Mouse (Mus musculus): ENCODE results near the gene Kirrel3.

The Kirrel3 gene

DNA sequence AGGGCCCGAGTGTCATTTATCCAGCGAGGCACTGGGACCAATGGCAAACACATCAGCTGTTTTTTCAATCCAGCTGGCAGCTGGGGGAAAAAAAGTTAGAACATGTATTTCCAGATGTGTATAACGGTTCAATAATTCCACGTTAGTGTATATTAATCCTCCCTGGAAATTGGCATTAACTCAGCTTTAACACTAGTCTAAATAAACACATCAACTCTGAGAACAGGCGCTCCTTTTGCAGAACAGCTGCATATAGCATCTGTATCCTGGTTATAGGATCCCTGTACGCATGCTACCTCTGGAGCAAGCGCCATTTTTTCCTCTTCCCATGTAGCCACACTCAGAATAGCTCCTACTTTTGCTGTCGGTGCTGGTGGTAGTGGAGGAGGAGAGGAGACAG lies 119.8 kb downstream of the Kirrel3 start:
- DNase-seq, result no peak

DNA sequence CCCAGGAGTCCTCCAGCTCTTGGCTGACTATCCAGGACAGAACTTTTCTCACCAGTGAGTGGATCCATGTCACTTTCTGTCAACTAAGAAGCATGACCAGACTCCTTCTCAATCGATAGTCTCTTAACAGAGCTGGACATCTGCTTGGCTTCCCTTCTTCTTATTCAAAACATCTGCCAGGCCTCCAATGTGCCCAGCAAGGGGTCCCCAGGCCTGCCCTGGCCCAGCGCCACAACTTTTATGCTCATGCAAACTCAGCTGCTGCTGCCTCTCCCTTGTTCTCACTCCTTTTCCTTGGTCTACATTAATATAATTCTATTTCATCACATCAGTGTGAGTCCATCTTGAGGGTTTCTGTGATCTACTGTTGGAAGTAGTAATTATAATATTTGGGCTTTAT lies 122.3 kb downstream of the Kirrel3 start:
- no peak for DNase-seq

DNA sequence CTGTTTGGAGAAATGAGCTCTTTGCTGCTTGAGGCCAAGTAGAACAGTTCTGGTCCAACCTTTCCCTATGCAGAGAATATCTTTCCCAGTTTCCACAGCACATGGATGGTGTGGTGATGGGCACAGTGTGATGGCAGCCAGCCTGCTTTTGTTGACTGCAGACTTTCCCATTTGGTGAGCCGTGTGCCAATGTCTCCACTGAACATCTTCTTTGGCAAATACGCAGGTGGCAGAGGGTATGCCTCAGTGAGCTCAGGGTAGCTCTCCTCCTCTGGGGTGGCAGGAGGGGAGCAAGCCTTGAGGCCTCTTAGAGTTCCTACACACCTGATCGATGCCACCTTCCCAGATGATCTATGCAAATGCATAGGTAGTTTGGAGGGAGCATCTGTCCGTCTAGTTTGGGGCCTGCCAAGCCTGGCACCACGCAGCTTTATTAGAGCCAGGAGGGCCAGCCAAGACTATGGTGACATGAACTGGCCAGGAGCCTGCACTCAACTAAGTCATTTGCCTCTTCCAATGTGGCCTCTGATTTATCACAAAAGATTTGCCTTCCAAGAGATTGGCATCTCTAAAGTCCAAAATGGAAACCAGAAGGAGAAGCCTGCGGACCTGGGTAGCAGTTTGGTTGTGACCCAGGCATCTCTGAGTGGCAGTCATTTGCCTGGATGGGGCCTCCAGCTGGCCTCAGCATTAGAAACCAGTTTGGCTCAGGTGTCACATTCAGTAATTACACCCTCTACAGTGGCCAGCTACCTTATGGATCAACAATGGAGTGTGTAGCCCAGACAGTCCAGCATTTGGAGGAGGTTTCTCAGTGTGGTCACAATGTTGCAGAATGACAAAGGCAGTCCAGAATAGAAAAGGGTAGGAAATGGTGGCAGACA lies 127.4 kb downstream of the Kirrel3 start:
- DNase-seq, result no peak

DNA sequence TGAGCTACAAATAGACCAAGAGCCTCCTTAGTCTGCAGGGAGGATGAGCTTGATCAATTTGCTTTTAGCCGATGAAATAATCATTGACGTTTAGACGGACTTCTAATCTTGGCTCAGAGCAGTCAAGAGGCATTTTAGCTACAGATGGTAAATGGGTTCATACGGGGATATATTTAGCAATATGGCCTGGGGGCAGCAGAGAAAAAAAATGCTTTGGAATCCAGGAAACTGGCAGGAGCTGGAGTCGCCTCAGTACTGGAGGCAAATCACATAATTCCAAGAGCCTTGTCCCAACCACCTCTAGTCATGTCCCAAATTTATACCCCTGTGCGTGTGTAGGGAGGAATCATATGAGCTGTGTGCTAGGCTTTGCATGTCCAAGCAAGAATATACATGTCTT lies 132.4 kb downstream of the Kirrel3 start:
- no peak for DNase-seq

DNA sequence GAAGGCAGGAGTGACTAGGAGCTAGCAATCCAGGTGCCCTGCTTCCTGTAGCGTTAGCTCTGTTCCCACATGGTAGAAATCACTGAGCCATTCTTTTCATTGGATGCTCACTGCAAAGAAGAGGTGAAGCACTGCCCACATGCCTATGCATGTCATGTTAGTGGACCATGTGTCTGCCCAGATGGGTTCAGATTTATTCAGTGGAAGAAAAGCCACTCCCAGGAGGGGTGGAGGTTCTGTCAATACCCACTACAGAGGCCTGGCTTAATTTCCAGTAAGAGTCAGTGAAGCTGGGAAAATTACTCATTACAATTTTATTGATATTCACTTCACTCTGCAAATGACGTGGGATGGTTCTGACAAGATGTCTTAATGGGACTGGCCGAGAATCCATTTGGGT lies 134.2 kb downstream of the Kirrel3 start:
- DNase-seq, result no peak

DNA sequence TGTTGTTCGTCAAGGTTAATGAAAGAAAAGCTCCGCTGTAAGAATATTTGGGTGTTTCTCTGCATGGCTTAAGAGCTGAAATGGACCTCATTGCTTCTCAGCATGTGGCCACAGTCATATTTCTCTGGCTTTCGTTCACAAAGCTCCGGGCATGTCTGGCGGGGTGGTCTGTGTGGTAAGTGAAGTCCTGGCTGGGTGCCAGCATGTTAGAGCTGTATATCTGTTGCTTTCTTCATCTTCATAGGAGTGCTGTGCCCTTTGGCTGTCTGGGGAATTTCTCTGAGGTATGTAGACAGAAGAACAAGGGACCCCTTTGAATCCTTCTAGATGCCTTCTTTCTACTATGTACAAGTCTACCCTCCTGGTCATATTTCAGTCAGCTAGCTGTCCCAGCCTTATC lies 137.8 kb downstream of the Kirrel3 start:
- no peak for DNase-seq

DNA sequence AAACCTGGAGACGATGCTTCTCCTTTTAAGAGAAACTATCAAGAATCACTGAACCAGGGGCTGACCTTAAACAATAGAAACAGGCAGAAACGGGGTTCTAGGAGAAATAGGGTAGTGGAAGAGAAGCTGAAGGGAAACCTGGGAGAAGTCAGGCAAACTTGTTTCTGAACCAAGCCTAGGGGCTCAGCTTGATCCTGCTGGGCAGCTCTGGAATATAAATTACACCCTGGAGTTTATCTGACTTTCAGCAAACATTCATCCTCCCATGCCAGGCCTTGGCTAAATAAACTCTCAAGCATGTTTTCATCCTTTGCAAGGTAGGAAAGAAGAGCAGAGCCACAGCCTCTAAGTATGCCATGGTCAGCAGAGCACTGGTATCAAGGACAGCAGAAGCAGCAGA lies 138.3 kb downstream of the Kirrel3 start:
- no peak for DNase-seq

DNA sequence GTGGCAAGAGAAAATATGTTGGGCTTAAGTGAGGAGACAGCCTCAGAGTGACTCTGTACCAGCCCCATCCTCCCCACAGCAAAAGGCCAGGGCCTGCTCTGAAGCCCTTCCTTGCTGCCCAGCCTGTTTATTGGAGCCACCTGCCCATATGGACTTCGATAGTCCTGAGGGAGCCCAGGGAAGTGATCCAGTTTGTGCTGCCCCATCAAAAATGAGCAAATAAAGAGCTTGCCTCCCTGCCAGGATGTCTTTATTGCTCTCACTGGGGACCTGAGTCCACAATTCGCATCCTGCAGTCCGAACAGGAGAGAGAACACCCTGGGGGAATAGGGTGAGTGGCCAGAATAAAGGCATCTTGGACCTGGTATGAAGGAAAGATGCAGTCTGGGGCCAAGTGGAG lies 143.1 kb downstream of the Kirrel3 start:
- no peak for DNase-seq

DNA sequence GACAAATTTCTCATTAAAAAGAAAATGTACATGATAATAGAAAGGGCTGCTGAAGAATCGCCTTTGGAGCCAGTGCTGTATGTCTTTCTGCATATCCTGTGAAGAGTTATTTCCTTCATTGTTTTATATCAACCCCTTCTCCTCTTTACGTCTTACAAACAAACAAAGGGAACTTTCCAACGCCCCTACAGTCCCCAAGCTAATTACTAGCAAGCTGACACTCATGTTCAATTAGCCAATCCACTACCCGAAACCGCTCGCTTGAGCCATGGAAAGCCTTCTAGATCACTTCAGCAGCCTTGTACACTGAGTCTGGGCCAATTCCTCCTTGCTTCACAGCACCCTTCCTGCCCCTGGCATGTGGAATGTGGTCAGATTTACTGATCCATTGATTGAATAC lies 150.0 kb downstream of the Kirrel3 start:
- no peak for DNase-seq

DNA sequence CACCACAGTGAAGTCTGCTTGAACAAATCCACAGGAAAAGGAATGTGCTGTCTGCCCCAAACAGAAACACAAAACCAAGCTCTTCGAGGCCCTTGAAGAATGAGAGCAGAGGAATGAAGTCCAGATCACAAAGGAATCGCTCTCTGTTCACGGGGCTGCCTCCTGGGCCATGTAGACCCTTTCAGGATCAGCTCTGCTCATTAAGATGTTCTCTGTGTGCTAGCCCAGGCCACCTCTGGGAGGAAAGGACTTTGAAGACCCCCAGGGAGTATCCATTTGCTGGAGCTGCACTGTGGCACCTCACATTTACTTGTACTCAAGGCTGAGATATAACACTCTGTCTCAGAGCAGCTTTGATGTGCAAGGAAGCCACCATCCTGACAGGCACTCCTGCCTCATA lies 158.2 kb downstream of the Kirrel3 start:
- no peak for DNase-seq

DNA sequence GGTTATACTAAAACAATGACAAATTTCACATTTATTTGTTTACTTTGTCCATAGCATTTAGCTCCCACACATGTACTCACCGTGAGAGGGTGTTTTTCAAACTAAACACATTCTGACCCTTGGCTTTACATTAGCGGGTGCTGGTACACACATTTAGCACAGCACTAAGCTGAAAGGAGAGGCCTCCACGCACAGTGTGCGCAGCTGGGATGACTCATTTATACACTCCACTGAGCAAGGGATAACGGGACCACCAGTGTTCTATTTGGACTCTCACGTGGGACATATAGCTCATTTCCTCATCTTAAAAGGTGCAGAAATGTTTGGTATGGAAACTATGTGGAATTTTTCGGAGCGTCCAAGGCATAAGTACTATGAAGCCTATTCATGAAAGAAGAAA lies 158.7 kb downstream of the Kirrel3 start:
- no peak for DNase-seq

DNA sequence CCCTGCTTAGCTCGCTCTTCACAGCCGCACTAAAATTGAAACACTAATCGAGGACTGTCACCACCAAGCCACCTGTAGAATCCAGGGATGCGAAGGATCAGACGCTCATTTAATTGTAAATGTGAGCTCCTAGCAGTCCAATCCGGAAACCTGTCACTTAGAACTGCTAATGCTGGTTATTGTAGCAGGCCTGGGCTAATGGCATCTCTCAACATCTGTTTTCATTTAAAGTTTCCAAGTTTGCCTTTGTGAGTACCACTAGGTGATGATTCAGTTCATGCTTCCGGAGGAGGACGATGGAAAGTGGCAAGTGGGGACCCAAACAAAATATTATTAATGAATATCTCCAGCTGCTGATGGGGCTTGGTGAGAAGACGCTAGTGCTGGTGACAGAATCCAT lies 161.1 kb downstream of the Kirrel3 start:
- no peak for DNase-seq

DNA sequence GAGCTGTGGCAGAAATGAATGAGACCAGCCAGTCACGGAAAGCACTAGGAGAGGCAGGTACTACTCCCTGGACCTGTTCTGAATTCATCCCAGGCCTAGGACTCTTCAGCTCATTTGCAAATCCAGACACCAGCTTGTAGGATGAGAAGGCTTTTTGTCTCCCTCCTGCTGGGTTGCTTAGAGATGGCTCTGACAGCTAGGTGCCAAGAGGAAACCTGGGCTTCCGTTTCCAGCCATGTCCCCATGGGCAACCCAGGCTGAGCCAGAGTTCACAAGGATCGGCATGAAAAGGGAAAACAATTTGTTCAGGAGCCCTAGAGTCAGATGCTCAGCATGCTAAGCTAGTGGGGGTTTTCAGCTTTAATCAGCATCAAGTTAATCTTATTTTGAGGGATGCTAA lies 166.6 kb downstream of the Kirrel3 start:
- no peak for DNase-seq

DNA sequence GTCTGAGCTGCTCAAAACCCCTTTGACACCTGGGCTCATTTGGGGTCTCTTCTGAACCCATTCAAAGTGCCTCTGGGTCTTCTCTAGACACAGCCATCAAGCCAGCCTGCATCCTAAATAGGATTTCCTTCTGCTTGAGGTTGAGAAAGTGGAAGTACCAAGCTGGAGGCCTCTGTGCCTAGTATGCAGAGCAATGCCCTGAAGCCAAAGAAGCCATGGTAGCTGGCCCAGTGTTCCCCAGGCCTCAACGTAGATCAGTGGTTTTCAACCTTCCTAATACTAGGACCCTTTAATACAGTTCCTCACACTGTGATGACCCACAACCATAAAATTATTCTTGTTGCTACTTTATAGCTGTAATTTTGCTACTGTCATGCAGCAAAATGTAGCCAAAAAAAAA lies 167.4 kb downstream of the Kirrel3 start:
- no peak for DNase-seq

DNA sequence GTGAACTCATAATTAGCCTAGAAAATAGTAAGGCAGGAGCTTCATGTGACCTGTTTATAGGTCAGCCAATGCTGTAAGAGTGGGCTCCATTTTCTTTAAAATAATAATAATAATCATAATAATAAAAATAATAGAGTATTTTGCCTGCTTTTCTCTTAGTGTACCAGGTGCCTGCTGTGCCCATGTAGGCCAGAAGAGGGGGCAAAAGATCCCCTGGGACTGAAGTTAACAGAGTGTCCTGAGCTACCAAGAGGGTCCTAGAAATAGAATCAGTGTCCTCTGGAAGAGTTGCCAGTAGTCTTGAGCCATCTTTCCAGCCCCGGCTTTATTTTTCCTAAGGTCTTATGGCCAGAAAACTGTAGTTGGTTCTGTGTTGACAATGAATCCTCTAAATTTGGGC lies 174.9 kb downstream of the Kirrel3 start:
- no peak for DNase-seq

DNA sequence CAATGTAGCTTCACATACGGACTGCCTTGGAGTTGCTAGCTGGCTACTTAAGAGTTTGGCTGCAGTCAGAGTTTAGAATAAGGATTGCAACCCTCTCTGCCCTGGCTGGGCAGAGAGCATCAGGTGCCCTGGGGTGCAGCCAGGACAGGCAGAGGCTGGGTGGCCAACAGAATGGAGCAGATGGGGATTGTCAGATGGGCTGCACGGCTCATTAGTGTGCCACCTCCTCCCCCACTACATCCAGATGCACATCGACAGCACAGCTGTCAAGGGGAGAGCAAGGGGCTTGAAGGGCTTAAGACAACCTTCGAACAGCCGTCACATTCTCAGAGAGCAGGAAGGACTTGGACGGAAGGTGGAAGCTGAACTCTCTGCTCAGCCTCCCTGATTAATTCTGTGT lies 177.7 kb downstream of the Kirrel3 start:
- no peak for DNase-seq

DNA sequence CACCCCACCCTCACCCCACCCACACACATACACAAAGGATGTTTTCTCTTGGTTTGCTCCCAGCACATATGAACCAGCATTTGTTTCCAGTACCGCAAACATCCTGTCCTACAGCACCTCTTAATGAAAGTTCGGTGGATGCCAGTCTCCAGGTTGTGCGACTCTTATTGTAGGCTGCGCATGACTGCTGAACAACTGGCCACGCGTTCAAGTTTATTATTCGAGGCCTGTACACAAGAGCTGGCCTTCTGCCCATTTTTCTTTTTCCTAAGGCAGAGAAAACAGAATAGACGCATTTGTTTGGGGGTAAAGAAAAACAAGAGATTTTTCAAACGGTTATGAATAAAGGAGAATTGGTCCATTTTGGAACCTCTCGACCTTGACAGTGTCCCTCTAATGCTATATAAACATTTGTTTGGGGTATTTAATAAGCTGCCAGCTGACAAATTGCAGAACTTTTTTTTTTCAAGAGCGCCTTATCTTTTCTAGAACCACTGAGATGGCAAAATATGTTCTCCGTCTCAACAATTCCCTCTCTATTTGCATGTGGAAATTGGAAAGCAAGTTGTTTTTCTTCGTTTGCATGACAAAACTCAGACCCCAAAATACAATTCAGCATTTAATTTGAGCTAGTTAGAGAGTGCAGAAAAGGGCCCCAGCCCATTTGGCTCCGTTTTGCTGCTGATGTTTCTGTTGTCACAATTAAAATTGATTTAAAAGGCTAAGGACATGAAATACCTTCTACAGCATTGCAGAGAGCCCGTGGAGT lies 179.9 kb downstream of the Kirrel3 start:
- DNase-seq, result no peak

DNA sequence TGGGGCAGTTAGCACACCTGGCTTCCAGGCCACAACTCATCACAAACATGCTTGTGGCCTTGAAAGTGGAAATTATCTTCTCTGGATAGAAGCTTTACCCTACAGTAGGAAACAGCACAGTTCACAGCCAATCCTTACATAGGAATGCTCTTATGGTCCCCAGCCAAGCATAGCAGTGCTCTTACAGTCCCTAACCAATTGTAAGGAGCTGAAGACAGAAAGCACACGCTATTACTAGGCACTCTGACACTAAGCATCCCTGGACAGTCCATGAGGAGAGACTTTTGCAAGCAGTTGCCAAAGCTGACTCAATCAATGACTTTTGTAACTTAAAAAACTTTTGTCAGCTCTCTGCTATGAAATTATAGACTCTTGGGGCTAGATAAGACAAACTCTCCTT lies 181.5 kb downstream of the Kirrel3 start:
- DNase-seq, result no peak

DNA sequence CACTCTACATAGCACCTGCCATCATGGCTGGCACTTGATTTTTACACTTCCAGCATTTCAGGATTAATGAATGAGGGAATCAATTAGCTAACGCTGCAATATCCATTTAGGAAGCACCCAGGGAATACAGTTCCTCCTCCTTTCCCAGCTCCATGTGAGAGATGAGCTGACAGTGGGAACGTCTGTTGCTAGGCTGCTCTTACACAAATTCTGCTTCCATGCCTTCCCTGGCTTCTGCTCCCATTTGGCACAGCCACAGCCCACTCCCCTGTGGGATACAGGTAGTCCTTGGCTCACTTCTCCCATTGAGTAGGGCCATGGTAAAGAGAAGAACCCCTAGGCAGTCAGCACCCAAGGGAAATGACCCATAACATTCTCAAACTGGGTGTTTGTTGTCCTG lies 185.2 kb downstream of the Kirrel3 start:
- no peak for DNase-seq

DNA sequence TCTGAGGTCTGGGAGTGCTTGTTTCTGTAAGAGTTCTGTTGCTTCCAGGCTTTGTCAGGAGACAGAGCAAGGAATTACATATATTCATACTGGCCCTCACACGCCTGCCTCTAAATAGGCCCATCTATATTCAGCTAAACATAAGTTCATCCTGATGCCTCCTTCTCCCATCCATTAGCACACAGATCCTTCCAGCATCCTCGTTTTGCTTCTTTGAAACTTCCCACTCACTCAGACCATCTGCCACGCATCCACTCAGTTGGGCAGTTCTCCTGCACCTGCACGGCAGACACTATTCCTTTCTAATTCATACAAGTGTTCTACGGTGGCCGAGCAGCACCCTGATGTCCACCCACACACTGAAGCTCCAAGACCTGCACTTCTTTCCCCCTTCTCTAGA lies 201.1 kb downstream of the Kirrel3 start:
- no peak for DNase-seq

DNA sequence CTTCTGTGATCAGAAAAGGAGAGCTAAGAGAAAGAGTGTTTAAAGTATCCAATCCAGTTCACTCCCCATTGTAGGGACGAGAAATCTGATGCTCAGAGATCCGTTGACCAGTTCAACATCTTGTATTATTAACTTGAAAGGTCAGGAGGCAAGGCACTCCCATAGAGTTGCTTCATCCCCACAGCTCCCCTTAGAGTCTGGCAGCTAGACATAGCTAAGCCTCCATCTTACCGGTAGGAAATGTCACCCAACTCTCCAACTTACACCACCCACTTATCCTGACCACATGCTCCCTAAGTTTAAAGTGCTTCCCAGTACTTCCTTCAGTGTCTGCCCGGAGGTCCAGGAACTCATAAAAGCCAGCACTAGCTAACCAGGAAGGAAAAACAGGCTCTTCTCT lies 202.7 kb downstream of the Kirrel3 start:
- DNase-seq, result no peak

DNA sequence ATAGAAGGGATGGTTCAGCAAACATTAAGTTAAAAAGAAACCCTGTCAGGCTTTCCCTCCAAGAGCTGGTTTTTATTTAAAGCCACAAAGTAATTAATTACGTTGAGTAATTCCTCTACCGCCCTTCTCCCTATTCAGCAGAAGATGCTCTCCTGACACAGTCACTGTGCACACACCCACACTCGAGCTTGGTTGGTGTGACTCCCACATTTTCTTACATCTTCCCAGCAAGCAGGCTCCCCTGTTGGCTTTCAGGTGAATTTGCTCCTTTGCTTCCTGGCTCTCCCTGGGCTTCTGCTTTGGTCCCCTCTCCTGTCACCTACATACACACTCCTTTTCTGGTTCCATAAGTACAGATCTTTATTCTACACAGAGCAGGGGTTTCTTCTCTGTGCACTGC lies 203.7 kb downstream of the Kirrel3 start:
- no peak for DNase-seq

DNA sequence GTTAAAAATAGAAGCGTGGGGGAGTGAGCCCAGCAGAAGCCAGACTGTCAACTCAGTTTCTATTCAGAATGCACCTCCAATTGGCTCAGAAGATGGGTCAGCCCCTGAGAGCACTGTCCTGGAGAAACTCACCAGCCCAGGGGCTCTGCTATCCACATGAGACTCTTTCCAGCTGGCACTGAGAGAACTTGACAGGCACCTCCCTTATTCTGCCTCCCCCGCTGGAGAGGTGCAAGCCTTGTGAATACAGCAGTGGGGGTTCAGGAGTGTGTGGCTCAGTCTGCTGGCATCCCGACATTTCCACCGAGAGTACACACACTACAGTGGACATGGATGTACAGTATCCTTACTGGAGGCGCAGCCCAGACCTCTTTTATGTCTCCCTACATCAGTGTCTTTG lies 210.0 kb downstream of the Kirrel3 start:
- DNase-seq, result no peak

DNA sequence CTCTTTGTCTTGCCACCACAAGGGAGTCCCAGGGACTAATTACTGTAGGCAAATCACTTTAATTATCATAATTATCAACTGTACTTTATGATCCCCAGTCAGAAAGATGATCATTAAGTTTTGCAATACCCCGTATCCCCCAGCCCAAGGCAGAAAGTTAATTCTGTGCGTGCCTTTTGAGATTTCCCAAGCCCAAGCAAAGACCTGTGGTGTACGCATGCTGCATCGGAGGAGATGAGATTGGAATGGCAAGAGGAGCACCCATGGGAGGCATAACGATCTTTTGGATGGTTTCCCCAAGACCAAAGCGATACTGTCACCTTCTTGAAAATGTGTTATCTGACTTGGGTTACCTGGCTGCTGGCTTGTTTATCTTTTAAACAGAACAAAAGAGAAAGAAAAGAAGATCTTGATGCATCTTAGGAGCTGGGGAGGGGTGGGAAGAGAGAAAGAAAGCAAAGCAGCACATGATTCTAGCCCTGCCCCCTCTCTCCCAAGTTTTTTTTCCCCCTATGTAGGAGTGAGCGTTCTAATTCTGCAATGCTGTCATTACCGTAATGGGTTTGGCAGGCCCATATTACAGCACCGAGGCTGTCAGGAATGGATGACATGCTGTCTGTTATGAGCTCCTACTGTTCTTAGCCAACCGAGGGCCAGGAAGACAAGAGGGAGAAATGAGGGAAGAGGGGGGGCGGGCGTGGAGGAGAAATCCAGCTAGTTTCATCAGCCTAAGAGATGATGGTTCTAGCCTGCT lies 218.0 kb downstream of the Kirrel3 start:
- DNase-seq, result no peak
